In genomic region chr13:51468697-51469250, GRCm38 (mm10) we compare ENCODE assay signal across 32 mouse cellular contexts.
DNase-seq lines count a peak whose midpoint lies in the region; ATAC-seq and TF ChIP-seq lines count a peak whose summit lies in the region.
"Had no signal": no experiment of that assay in that cellular context is flagged by ENCODE, and none has a peak within 500 bp of the region (broad histone marks: within the 10 kb centered on the region; RNA-seq: fewer than 3 reads in every experiment).

No protein-coding gene starts in this region.

- H3K4me3 ChIP-seq in hindbrain, embryonic 16.5 days (ENCODE audit: low read length) = no peak overlapping the region
- H3K4me3 ChIP-seq in hindbrain, embryonic 11.5 days (ENCODE audit: low read depth, low read length) = no peak overlapping the region
- no peak overlapping the region for H3K4me3 ChIP-seq in midbrain, embryonic 14.5 days (replicated peaks; ENCODE audit: low read depth, low read length)
- H3K4me3 ChIP-seq in midbrain, embryonic 15.5 days = no peak overlapping the region
- H3K4me3 ChIP-seq in ES-E14 (ENCODE audit: insufficient read depth in 1 of 2, low read depth in 1 of 2, low read length in 2 of 2, poor library complexity in 1 of 2, severe bottlenecking in 1 of 2) = 0 out of 4 replicates have a peak overlapping the region, but pooled peaks of 1 of the 2 experiments have one; percentile 2
- H3K4me3 ChIP-seq in embryonic facial prominence, embryonic 13.5 days = no peak overlapping the region
- H3K4me3 ChIP-seq: erythroblast, embryonic 14.5 days; forebrain, embryonic 12.5 days; heart, adult 2 months; heart, embryonic 13.5 days; intestine, embryonic 15.5 days; layer of hippocampus, adult 2 months; limb, embryonic 13.5 days; liver, embryonic 12.5 days; megakaryocyte, embryonic 14.5 days; midbrain, embryonic 13.5 days; neural tube, embryonic 13.5 days had no signal

- in situ Hi-C loops in ES-E14 (cut with MboI; ENCODE audit: low sequenced_read_pairs in 2 of 2, unreplicated experiment in 2 of 2) = no loop called here

- no peak for DNase-seq in hindbrain, embryonic 11.5 days (ENCODE audit: low spot score)
- DNase-seq in midbrain, embryonic 14.5 days = peak; percentile 4
- no peak for DNase-seq in ES-E14 (ENCODE audit: low read depth, low spot score)
- DNase-seq in ovary, adult 18-20 months (ENCODE audit: low spot score) = no peak
- DNase-seq in thymus, postnatal 10 days (ENCODE audit: low spot score in 2 of 2) = no peak
- DNase-seq: adrenal gland, postnatal 10 days; cerebellum, adult 2 months; cerebellum, postnatal 36 days; gastrocnemius, postnatal 25 days; heart, adult 2 months; heart, postnatal 14 days; kidney, adult 8-10 months; kidney, postnatal 14 days; lung, postnatal 14 days; right cerebral cortex, adult 18-20 months; right cerebral cortex, postnatal 4 days; thymus, postnatal 36 days had no signal

- H3K4me1 ChIP-seq in hindbrain, embryonic 16.5 days (ENCODE audit: control insufficient read depth, insufficient read depth, low read depth, low read length) = no peaks in the 10 kb centered on the region
- H3K4me1 ChIP-seq in hindbrain, embryonic 11.5 days (replicated peaks; ENCODE audit: control insufficient read depth, insufficient read depth, low read length) = no peaks in the 10 kb centered on the region
- no peaks in the 10 kb centered on the region for H3K4me1 ChIP-seq in midbrain, embryonic 14.5 days (ENCODE audit: control insufficient read depth, insufficient read depth, low read length)
- H3K4me1 ChIP-seq in midbrain, embryonic 15.5 days = no peaks in the 10 kb centered on the region
- H3K4me1 ChIP-seq in ES-E14 (ENCODE audit: control insufficient read depth in 2 of 2, insufficient read depth in 2 of 2, low read length in 2 of 2, poor library complexity in 1 of 2) = no peaks in the 10 kb centered on the region
- H3K4me1 ChIP-seq in embryonic facial prominence, embryonic 13.5 days = peaks cover 8% of the 10 kb centered on the region; the same call in 1 of the 2 replicates
- H3K4me1 ChIP-seq: forebrain, embryonic 12.5 days; heart, embryonic 13.5 days; intestine, embryonic 15.5 days; liver, embryonic 12.5 days; megakaryocyte, embryonic 14.5 days; midbrain, embryonic 13.5 days; neural tube, embryonic 13.5 days had no signal

- WGBS in hindbrain, embryonic 16.5 days = 76% methylated on average over 17 of the region's 17 CpGs
- WGBS in hindbrain, embryonic 11.5 days = 76% methylated on average over 17 of the region's 17 CpGs
- WGBS in midbrain, embryonic 14.5 days = 80% methylated on average over 17 of the region's 17 CpGs
- WGBS in midbrain, embryonic 15.5 days = 82% methylated on average over 17 of the region's 17 CpGs
- WGBS in embryonic facial prominence, embryonic 13.5 days = 64% methylated on average over 17 of the region's 17 CpGs

- H3K27me3 ChIP-seq in hindbrain, embryonic 16.5 days (replicated peaks; ENCODE audit: control insufficient read depth, insufficient read depth, low read length) = no peaks in the 10 kb centered on the region
- H3K27me3 ChIP-seq in hindbrain, embryonic 11.5 days (ENCODE audit: control insufficient read depth, insufficient read depth, low read length) = no peaks in the 10 kb centered on the region
- no peaks in the 10 kb centered on the region for H3K27me3 ChIP-seq in midbrain, embryonic 14.5 days (ENCODE audit: control insufficient read depth, insufficient read depth, low read length)
- no peaks in the 10 kb centered on the region for H3K27me3 ChIP-seq in midbrain, embryonic 15.5 days (replicated peaks)
- H3K27me3 ChIP-seq in embryonic facial prominence, embryonic 13.5 days = no peaks in the 10 kb centered on the region
- H3K27me3 ChIP-seq: forebrain, embryonic 12.5 days; heart, embryonic 13.5 days; intestine, embryonic 15.5 days; liver, embryonic 12.5 days; megakaryocyte, embryonic 14.5 days; midbrain, embryonic 13.5 days; neural tube, embryonic 13.5 days had no signal

- H3K4me2 ChIP-seq in hindbrain, embryonic 16.5 days (ENCODE audit: low read length) = no peak overlapping the region
- no peak overlapping the region for H3K4me2 ChIP-seq in hindbrain, embryonic 11.5 days (replicated peaks; ENCODE audit: low read depth, low read length)
- H3K4me2 ChIP-seq in midbrain, embryonic 14.5 days (ENCODE audit: low read length) = no peak overlapping the region
- no peak overlapping the region for H3K4me2 ChIP-seq in midbrain, embryonic 15.5 days
- no peak overlapping the region for H3K4me2 ChIP-seq in embryonic facial prominence, embryonic 13.5 days
- H3K4me2 ChIP-seq: forebrain, embryonic 12.5 days; heart, embryonic 13.5 days; hindbrain, embryonic 14.5 days; intestine, embryonic 15.5 days; limb, embryonic 13.5 days; liver, embryonic 12.5 days; midbrain, embryonic 13.5 days; neural tube, embryonic 13.5 days had no signal

- 0 out of 2 replicates have a peak overlapping the region, but pooled peaks have one; percentile 7 for H3K27ac ChIP-seq in hindbrain, embryonic 16.5 days (ENCODE audit: low read depth, low read length)
- H3K27ac ChIP-seq in hindbrain, embryonic 11.5 days (ENCODE audit: low read depth, low read length) = no peak overlapping the region
- H3K27ac ChIP-seq in midbrain, embryonic 14.5 days (replicated peaks; ENCODE audit: low read depth, low read length) = no peak overlapping the region
- H3K27ac ChIP-seq in midbrain, embryonic 15.5 days = no peak overlapping the region
- no peak overlapping the region for H3K27ac ChIP-seq in ES-E14 (ENCODE audit: insufficient read depth, low read depth, low read length, poor library complexity, severe bottlenecking)
- 0 out of 2 replicates have a peak overlapping the region, but pooled peaks have one; percentile 4 for H3K27ac ChIP-seq in embryonic facial prominence, embryonic 13.5 days
- H3K27ac ChIP-seq: forebrain, embryonic 12.5 days; heart, adult 2 months; heart, embryonic 13.5 days; hindbrain, embryonic 14.5 days; intestine, embryonic 15.5 days; layer of hippocampus, adult 2 months; limb, embryonic 13.5 days; liver, embryonic 12.5 days; midbrain, embryonic 13.5 days; neural tube, embryonic 13.5 days had no signal

- no peaks in the 10 kb centered on the region for H3K9me3 ChIP-seq in hindbrain, embryonic 16.5 days (ENCODE audit: control insufficient read depth, low read length)
- no peaks in the 10 kb centered on the region for H3K9me3 ChIP-seq in hindbrain, embryonic 11.5 days (ENCODE audit: control insufficient read depth, low read length)
- no peaks in the 10 kb centered on the region for H3K9me3 ChIP-seq in midbrain, embryonic 14.5 days (ENCODE audit: control insufficient read depth, low read length)
- H3K9me3 ChIP-seq in midbrain, embryonic 15.5 days = no peaks in the 10 kb centered on the region
- no peaks in the 10 kb centered on the region for H3K9me3 ChIP-seq in ES-E14 (ENCODE audit: control insufficient read depth, insufficient read depth, low read depth, low read length)
- H3K9me3 ChIP-seq in embryonic facial prominence, embryonic 13.5 days = no peaks in the 10 kb centered on the region
- H3K9me3 ChIP-seq: forebrain, embryonic 12.5 days; heart, embryonic 13.5 days; intestine, embryonic 15.5 days; limb, embryonic 13.5 days; liver, embryonic 12.5 days; midbrain, embryonic 13.5 days; neural tube, embryonic 13.5 days had no signal

- no peaks in the 10 kb centered on the region for H3K36me3 ChIP-seq in hindbrain, embryonic 16.5 days (ENCODE audit: control insufficient read depth, insufficient read depth, low read length)
- H3K36me3 ChIP-seq in hindbrain, embryonic 11.5 days (ENCODE audit: control insufficient read depth, insufficient read depth, low read length) = no peaks in the 10 kb centered on the region
- no peaks in the 10 kb centered on the region for H3K36me3 ChIP-seq in midbrain, embryonic 14.5 days (ENCODE audit: control insufficient read depth, insufficient read depth, low read length)
- no peaks in the 10 kb centered on the region for H3K36me3 ChIP-seq in midbrain, embryonic 15.5 days (replicated peaks)
- no peaks in the 10 kb centered on the region for H3K36me3 ChIP-seq in ES-E14 (ENCODE audit: control insufficient read depth, insufficient read depth, low read length, poor library complexity, severe bottlenecking)
- H3K36me3 ChIP-seq in embryonic facial prominence, embryonic 13.5 days = no peaks in the 10 kb centered on the region
- H3K36me3 ChIP-seq: forebrain, embryonic 12.5 days; heart, embryonic 13.5 days; intestine, embryonic 15.5 days; limb, embryonic 13.5 days; liver, embryonic 12.5 days; midbrain, embryonic 13.5 days; neural tube, embryonic 13.5 days had no signal

- H3K9ac ChIP-seq in hindbrain, embryonic 16.5 days (ENCODE audit: low read depth, low read length) = no peak overlapping the region
- H3K9ac ChIP-seq in hindbrain, embryonic 11.5 days (ENCODE audit: low read depth, low read length) = no peak overlapping the region
- no peak overlapping the region for H3K9ac ChIP-seq in midbrain, embryonic 14.5 days (replicated peaks; ENCODE audit: low read length)
- H3K9ac ChIP-seq in midbrain, embryonic 15.5 days = no peak overlapping the region
- no peak overlapping the region for H3K9ac ChIP-seq in ES-E14 (ENCODE audit: insufficient read depth, low read depth, low read length, poor library complexity, severe bottlenecking)
- no peak overlapping the region for H3K9ac ChIP-seq in embryonic facial prominence, embryonic 13.5 days
- H3K9ac ChIP-seq: forebrain, embryonic 12.5 days; heart, embryonic 13.5 days; hindbrain, embryonic 14.5 days; intestine, embryonic 15.5 days; limb, embryonic 13.5 days; liver, embryonic 12.5 days; midbrain, embryonic 13.5 days; neural tube, embryonic 13.5 days had no signal

- peak; percentile 45; the same call in 1 of the 2 replicates for ATAC-seq in hindbrain, embryonic 16.5 days
- no peak for ATAC-seq in hindbrain, embryonic 11.5 days (ENCODE audit: low FRiP score)
- ATAC-seq in midbrain, embryonic 14.5 days (ENCODE audit: low FRiP score, low TSS enrichment) = no peak
- ATAC-seq in midbrain, embryonic 15.5 days (replicated peaks) = no peak
- no peak for ATAC-seq in embryonic facial prominence, embryonic 13.5 days (ENCODE audit: insufficient number of reproducible peaks, insufficient read depth, low FRiP score, low TSS enrichment, low read depth)
- ATAC-seq: CD4-positive, CD25-positive, alpha-beta regulatory T cell, adult 4 months; intestine, embryonic 15.5 days; liver, embryonic 12.5 days; midbrain, embryonic 13.5 days had no signal

TF ChIP-seq in ES-E14, 5 proteins besides CTCF, POLR2A, EP300 and RAD21:
- TF ChIP-seq ZNF384 (IDR thresholded peaks at IDR 0.05; ENCODE audit: low read depth, low read length) = peak; percentile 98
- TF ChIP-seq CHD2 (IDR thresholded peaks at IDR 0.05; ENCODE audit: low read depth, low read length) = no peak

Comparison
In these comparisons a context has a peak if more than half of its experiments do, and no peak if none do; other contexts are left out.
1. H3K27ac ChIP-seq: peak in hindbrain, embryonic 16.5 days (single experiment) and embryonic facial prominence, embryonic 13.5 days (single experiment); none in hindbrain, embryonic 11.5 days (single experiment), midbrain, embryonic 14.5 days (single experiment), midbrain, embryonic 15.5 days (single experiment) and ES-E14 (single experiment).